Mouse (Mus musculus): ENCODE measurements around the gene Ctxn1. TPM values are rescaled to one million over a fixed set of nuclear protein-coding genes. Genes with fewer than 3 reads are reported as not detected.

The Ctxn1 gene
- polyA plus RNA-seq (2014; fragmentation: Nextera tagmentation; extraction: Ambion mirVana): 123 and 136 TPM in 2 replicates

DNA sequence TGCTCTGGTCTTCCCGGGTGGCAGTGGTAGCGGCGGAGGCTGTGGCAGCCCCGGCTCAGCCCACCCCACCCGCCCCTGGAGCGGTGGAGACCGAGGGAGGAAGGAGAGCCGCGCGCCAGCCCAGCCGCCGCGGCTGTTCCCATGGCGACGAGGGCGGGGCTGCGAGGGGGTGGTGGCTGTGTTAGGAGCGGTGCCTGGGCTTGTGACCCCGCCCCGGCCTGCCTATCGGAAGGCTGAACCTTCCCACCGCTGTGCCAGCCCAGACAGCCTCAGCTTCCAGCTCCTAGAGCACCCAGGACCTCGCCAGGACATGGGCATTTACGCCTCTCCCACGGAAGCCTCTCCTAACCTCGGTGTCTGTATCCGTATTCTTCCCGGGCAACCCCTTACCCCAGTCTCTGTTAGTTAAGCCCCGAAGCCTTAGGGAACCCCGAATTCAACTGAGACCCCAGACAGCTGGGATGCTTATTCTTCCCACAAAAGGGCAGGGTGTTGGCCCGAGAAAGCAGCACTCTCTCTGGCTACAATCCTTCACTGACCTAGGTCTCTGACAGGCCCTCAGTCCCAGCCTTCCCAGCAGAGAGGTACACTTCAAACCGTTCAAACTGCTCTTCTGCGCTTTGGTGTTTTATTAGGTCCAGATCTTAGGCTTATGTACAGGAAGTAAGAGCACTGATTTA lies at the start of gene Ctxn1:
TSS of gene Ctxn1 (minus strand) at position 150 of the 680 bp plus-strand sequence.
- Histone ChIP-seq H3K27me3 (ENCODE audit: control insufficient read depth, insufficient read depth, low read length) (no peaks in the 10 kb centered on the region), H3K9me3 (ENCODE audit: control insufficient read depth, low read length) (no peaks in the 10 kb centered on the region), H3K36me3 (ENCODE audit: control insufficient read depth, insufficient read depth, low read length) (peaks cover 8% of the 10 kb centered on the region; the same call in 1 of the 2 replicates), H3K9ac (ENCODE audit: low read depth, low read length) (peak within 1 kb of the TSS; percentile 95), H3K4me3 (ENCODE audit: low read depth, low read length) (peak within 1 kb of the TSS; percentile 93), H3K4me2 (replicated peaks; ENCODE audit: low read depth, low read length) (peak within 1 kb of the TSS; percentile 80), H3K4me1 (replicated peaks; ENCODE audit: control insufficient read depth, insufficient read depth, low read length) (peaks cover 7% of the 10 kb centered on the region), H3K27ac (ENCODE audit: low read depth, low read length) (peak within 1 kb of the TSS; percentile 96)
- 8% methylated on average over 24 of the region's 33 CpGs for WGBS
- DNase-seq (ENCODE audit: low spot score) (peak; percentile 97), ATAC-seq (ENCODE audit: low FRiP score) (peak; percentile 94)

DNA sequence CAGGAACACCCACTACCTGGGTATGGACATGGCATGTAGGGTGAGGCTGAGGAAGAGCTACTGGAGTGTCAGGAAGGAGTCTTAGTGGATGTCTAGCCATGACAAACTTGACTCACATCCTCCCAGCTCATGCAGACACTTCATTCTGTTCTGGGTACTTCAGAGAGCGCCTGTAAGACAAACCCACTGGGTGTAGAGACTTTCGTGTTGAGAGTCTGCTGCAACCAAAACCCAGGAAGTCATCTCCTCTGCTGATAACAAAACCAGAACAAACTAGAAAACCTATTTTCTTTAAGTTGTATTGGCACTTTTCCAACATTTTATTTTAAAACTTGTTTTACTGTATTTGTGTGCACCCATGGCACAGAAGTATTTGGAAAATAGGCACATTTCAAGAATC lies 46.8 kb upstream of the Ctxn1 start:
- 92% methylated on average over 2 of the region's 2 CpGs for whole genome bisulfite sequencing
- DNase-seq (ENCODE audit: low spot score) (no peak), ATAC-seq (ENCODE audit: low FRiP score) (no peak)
- Histone ChIP-seq H3K27me3 (ENCODE audit: control insufficient read depth, insufficient read depth, low read length) (no peaks in the 10 kb centered on the region), H3K36me3 (ENCODE audit: control insufficient read depth, insufficient read depth, low read length) (peaks cover 21% of the 10 kb centered on the region; the same call in 1 of the 2 replicates), H3K27ac (ENCODE audit: low read depth, low read length) (no peak overlapping the region), H3K4me2 (replicated peaks; ENCODE audit: low read depth, low read length) (no peak overlapping the region), H3K9me3 (ENCODE audit: control insufficient read depth, low read length) (no peaks in the 10 kb centered on the region), H3K9ac (ENCODE audit: low read depth, low read length) (no peak overlapping the region), H3K4me1 (replicated peaks; ENCODE audit: control insufficient read depth, insufficient read depth, low read length) (no peaks in the 10 kb centered on the region), H3K4me3 (ENCODE audit: low read depth, low read length) (no peak overlapping the region)

DNA sequence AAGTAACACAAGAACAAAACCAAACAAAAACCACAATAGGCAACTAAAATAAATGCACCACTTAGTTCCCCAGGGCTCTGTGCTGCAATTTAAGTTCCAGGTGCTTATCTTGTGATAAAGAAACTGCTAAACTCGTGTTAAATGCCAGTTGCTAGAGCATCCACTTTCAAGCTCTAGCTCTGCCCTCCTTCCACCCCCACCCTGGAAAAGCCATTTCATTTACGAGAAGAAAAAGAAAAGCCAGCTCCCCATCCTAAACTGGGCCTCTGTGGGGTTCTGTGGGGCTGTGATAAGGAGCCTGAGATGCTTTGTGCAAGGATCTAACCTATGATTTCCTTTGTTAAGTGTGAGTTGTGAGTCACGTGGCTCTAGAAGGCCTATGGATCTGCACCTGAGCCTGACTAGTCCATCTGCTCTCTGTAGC lies 45.1 kb upstream of the Ctxn1 start:
- H3K9me3 ChIP-seq (ENCODE audit: control insufficient read depth, low read length): no peaks in the 10 kb centered on the region
- no peaks in the 10 kb centered on the region for H3K4me1 ChIP-seq (replicated peaks; ENCODE audit: control insufficient read depth, insufficient read depth, low read length)
- H3K27ac ChIP-seq (ENCODE audit: low read depth, low read length): no peak overlapping the region
- H3K36me3 ChIP-seq (ENCODE audit: control insufficient read depth, insufficient read depth, low read length): peaks cover 23% of the 10 kb centered on the region; the same call in 1 of the 2 replicates
- no peak for DNase-seq (ENCODE audit: low spot score)
- H3K4me2 ChIP-seq (replicated peaks; ENCODE audit: low read depth, low read length): no peak overlapping the region
- no peak overlapping the region for H3K4me3 ChIP-seq (ENCODE audit: low read depth, low read length)
- 90% methylated on average over 3 of the region's 3 CpGs for WGBS
- ATAC-seq (ENCODE audit: low FRiP score): no peak
- H3K27me3 ChIP-seq (ENCODE audit: control insufficient read depth, insufficient read depth, low read length): no peaks in the 10 kb centered on the region
- H3K9ac ChIP-seq (ENCODE audit: low read depth, low read length): no peak overlapping the region

DNA sequence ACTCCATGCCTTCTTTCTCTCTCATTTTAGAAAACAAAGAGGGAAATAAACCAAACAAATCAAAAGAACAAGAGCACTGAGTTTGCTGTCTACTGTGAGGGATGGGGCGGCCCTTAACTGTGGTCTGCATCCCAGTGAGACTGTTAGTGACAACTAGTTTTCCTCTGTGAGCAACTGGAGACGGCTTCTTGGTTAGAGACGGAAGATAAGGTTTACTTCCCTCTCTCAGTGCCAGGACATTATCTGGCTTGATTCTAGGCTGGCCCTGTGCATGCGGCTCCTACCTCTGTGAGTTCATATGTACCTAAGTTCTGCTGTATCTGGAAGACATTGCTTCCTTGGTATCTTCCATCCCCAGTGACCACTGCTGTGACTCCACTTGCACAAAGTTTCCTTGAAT lies 38.7 kb upstream of the Ctxn1 start:
- no peak for DNase-seq (ENCODE audit: low spot score)
- no peak overlapping the region for H3K27ac ChIP-seq (ENCODE audit: low read depth, low read length)
- peaks cover 17% of the 10 kb centered on the region for H3K36me3 ChIP-seq (ENCODE audit: control insufficient read depth, insufficient read depth, low read length)

DNA sequence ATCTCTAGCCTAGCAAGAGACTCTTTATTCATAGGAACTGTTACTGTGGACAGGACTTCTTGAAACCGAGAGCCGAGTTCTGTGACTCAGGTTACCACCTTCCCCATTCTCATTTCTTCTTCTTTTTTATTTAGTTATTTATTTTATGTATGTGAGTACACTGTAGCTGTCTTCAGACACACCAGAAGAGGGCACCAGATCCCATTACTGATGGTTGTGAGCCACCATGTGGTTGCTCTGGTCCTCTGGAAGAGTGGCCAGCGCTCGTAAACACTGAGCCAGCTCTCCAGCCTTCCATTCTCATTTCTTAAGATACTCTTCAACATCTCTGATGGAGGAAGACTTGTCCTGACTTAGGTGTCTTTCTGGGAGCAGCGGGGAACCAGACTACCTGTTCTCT lies 33.7 kb upstream of the Ctxn1 start:
- Histone ChIP-seq H3K4me3 (ENCODE audit: low read depth, low read length) (no peak overlapping the region), H3K4me2 (replicated peaks; ENCODE audit: low read depth, low read length) (no peak overlapping the region), H3K9ac (ENCODE audit: low read depth, low read length) (no peak overlapping the region), H3K27ac (ENCODE audit: low read depth, low read length) (no peak overlapping the region), H3K36me3 (ENCODE audit: control insufficient read depth, insufficient read depth, low read length) (peaks cover 7% of the 10 kb centered on the region), H3K9me3 (ENCODE audit: control insufficient read depth, low read length) (no peaks in the 10 kb centered on the region), H3K4me1 (replicated peaks; ENCODE audit: control insufficient read depth, insufficient read depth, low read length) (no peaks in the 10 kb centered on the region), H3K27me3 (ENCODE audit: control insufficient read depth, insufficient read depth, low read length) (no peaks in the 10 kb centered on the region)
- DNase-seq (ENCODE audit: low spot score) (no peak), ATAC-seq (ENCODE audit: low FRiP score) (no peak)
- WGBS: 94% methylated on average over 5 of the region's 5 CpGs

More for the DNA sequence above, 38.7 kb upstream of the Ctxn1 start:
- Histone ChIP-seq H3K4me2 (replicated peaks; ENCODE audit: low read depth, low read length) (no peak overlapping the region), H3K9me3 (ENCODE audit: control insufficient read depth, low read length) (no peaks in the 10 kb centered on the region), H3K9ac (ENCODE audit: low read depth, low read length) (no peak overlapping the region), H3K4me3 (ENCODE audit: low read depth, low read length) (no peak overlapping the region), H3K27me3 (ENCODE audit: control insufficient read depth, insufficient read depth, low read length) (no peaks in the 10 kb centered on the region), H3K4me1 (replicated peaks; ENCODE audit: control insufficient read depth, insufficient read depth, low read length) (no peaks in the 10 kb centered on the region)
- no peak for ATAC-seq (ENCODE audit: low FRiP score)
- WGBS: 90% methylated on average over 4 of the region's 4 CpGs

DNA sequence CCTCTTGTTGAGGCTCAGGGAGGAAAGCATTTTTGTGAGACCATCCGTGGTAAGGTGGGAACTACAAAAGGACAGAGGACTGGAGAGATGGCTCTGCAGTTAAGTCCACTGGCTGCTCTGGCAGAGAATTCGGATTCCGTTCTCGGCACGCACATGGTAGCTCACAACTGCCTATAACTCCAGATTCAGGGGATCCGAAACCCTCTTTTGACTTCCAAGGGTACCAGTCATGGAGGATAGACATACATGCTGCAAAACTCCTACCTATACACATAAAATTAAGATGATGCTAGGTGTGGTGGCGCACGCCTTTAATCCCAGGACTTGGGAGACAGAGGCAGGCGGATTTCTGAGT lies 17.0 kb upstream of the Ctxn1 start:
- Histone ChIP-seq H3K36me3 (ENCODE audit: control insufficient read depth, insufficient read depth, low read length) (peaks cover 2% of the 10 kb centered on the region; the same call in 1 of the 2 replicates), H3K4me2 (replicated peaks; ENCODE audit: low read depth, low read length) (peak overlapping the region; percentile 39), H3K27ac (ENCODE audit: low read depth, low read length) (peak overlapping the region; percentile 51; the same call in 1 of the 2 replicates), H3K27me3 (ENCODE audit: control insufficient read depth, insufficient read depth, low read length) (no peaks in the 10 kb centered on the region), H3K9ac (ENCODE audit: low read depth, low read length) (peak overlapping the region; percentile 70), H3K4me1 (replicated peaks; ENCODE audit: control insufficient read depth, insufficient read depth, low read length) (no peaks in the 10 kb centered on the region), H3K9me3 (ENCODE audit: control insufficient read depth, low read length) (no peaks in the 10 kb centered on the region), H3K4me3 (ENCODE audit: low read depth, low read length) (peak overlapping the region; percentile 52)
- DNase-seq (ENCODE audit: low spot score) (no peak), ATAC-seq (ENCODE audit: low FRiP score) (no peak; the same call in 1 of the 2 replicates)
- WGBS: 32% methylated on average over 9 of the region's 9 CpGs

DNA sequence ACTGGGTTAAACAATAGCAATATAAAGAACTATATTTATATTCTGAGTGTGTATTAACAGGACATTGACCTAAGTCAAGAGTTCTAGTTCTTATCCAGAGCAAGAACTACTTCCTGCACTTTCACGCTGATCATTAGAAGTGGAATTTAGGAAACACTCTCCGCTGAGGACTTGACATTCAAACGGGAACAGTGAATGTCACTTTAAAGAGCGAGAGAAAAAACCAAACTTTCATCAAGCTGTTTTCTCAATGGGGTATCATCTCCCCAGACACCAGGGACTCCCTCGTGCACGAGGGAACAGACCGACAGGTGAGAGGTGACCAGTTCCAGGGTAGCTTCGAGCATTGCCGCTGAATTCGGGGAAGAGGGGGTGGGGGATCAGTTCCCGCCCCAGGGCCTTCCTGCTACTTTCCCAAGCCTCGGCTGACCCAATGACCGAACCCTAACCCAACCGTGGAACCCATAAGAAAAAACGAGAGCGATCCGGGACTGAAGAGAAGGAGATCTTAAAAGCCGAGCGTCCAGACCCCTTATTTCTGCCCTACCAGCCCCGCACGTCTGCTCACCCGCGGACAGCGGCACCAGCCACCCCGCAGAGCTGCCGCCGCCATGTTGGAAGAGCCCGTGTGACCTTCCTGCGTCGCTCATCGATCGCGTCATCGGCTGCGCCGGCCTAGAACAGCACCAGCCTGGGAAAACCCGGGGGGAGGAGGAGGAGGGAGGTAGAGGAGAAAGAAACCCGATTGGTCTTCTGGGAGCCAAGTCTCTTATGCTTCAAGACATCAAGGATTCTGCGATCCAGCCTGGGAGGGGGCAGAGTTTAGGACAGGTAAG lies 16.4 kb upstream of the Ctxn1 start, which contains the start of gene Timm44:
TSS of gene Timm44 (minus strand) at position 639 of the 836 bp plus-strand sequence.
- peak within 1 kb of the TSS; percentile 70 for H3K9ac ChIP-seq (ENCODE audit: low read depth, low read length)
- no peaks in the 10 kb centered on the region for H3K4me1 ChIP-seq (replicated peaks; ENCODE audit: control insufficient read depth, insufficient read depth, low read length)
- H3K4me3 ChIP-seq (ENCODE audit: low read depth, low read length): peak within 1 kb of the TSS; percentile 52
- ATAC-seq (ENCODE audit: low FRiP score): peak; percentile 98
- H3K4me2 ChIP-seq (replicated peaks; ENCODE audit: low read depth, low read length): peak within 1 kb of the TSS; percentile 39
- no peaks in the 10 kb centered on the region for H3K9me3 ChIP-seq (ENCODE audit: control insufficient read depth, low read length)
- H3K27ac ChIP-seq (ENCODE audit: low read depth, low read length): peak within 1 kb of the TSS; percentile 51; the same call in 1 of the 2 replicates
- peaks cover 2% of the 10 kb centered on the region; the same call in 1 of the 2 replicates for H3K36me3 ChIP-seq (ENCODE audit: control insufficient read depth, insufficient read depth, low read length)
- H3K27me3 ChIP-seq (ENCODE audit: control insufficient read depth, insufficient read depth, low read length): no peaks in the 10 kb centered on the region
- peak; percentile 97 for DNase-seq (ENCODE audit: low spot score)
- under 1% methylated on average over 39 of the region's 39 CpGs for WGBS

DNA sequence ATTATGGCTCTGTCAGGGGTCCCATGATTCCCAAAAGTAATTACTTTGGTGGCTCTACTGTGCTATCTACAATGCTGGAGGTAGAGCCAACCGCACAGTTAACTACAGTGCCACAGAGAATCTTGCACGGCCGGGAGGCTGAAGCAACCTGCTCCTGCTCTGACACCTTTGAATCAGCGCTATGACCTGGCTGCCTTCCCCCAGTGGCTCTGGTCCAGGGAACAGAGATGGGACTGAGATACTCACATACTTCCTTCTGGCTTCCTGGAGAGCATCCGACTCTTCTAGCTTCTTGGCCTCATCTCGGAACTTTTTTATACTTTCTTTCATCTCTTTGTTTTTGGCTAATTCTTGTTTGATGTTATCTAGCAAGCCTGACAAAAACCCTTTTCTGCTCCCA lies 10.5 kb upstream of the Ctxn1 start:
- no peaks in the 10 kb centered on the region for H3K27me3 ChIP-seq (ENCODE audit: control insufficient read depth, insufficient read depth, low read length)
- no peaks in the 10 kb centered on the region for H3K9me3 ChIP-seq (ENCODE audit: control insufficient read depth, low read length)
- DNase-seq (ENCODE audit: low spot score) (no peak), ATAC-seq (ENCODE audit: low FRiP score) (no peak)
- H3K36me3 ChIP-seq (ENCODE audit: control insufficient read depth, insufficient read depth, low read length): peaks cover 15% of the 10 kb centered on the region
- 96% methylated on average over 6 of the region's 6 CpGs for WGBS
- H3K4me3 ChIP-seq (ENCODE audit: low read depth, low read length): no peak overlapping the region
- no peak overlapping the region for H3K9ac ChIP-seq (ENCODE audit: low read depth, low read length)
- no peaks in the 10 kb centered on the region for H3K4me1 ChIP-seq (replicated peaks; ENCODE audit: control insufficient read depth, insufficient read depth, low read length)
- no peak overlapping the region for H3K4me2 ChIP-seq (replicated peaks; ENCODE audit: low read depth, low read length)
- no peak overlapping the region for H3K27ac ChIP-seq (ENCODE audit: low read depth, low read length)

All from hindbrain, embryonic 11.5 days (tissue).